Mouse (Mus musculus) thymus, adult 2 months (tissue): ENCODE results near the gene Ctnnbl1.

Source experiments
- CTCF ChIP-seq: fragments of 200-500 bp; IDR thresholded peaks from 2 replicates; pipeline ENCODE4 v1.5.1; 2012; ENCODE audit warnings: mild to moderate bottlenecking, control low read depth, low read length, moderate library complexity, borderline replicate concordance; ENCODE audit not compliant: control insufficient read depth, poor library complexity, insufficient read depth; ENCODE audit errors: extremely low read depth
- POLR2A ChIP-seq: fragments of 200-500 bp; IDR thresholded peaks from 2 replicates; pipeline ENCODE4 v1.6.1; 2012; ENCODE audit warnings: mild to moderate bottlenecking, low read length, control low read depth, moderate library complexity; ENCODE audit not compliant: control insufficient read depth, poor library complexity, insufficient read depth; ENCODE audit errors: extremely low read depth

GRCm38 (mm10) chr2:157751589-157752373 is 14.6 kb downstream of the Ctnnbl1 start:
- TF ChIP-seq CTCF (no peak), POLR2A (no peak)
